Mouse (Mus musculus): ENCODE measurements around the gene Clk2. TPM values are rescaled to one million over a fixed set of nuclear protein-coding genes. Genes with fewer than 3 reads are reported as not detected.
"Not testable (repeated sequence)": the region's sequence is repeated elsewhere in the genome, so short reads cannot be mapped to it uniquely, and the experiment has no call there.

Gene Clk2
- polyA plus RNA-seq, 1 experiment = 89.8 TPM

- no peak for DNase-seq (ENCODE audit: low spot score)
Measured at GRCm38 (mm10) chr3:89159616-89160344, 4.8 kb upstream of the Clk2 start, which contains the start of gene Hcn3. Gene Hcn3 (minus strand): TSS chr3:89160196.

DNA sequence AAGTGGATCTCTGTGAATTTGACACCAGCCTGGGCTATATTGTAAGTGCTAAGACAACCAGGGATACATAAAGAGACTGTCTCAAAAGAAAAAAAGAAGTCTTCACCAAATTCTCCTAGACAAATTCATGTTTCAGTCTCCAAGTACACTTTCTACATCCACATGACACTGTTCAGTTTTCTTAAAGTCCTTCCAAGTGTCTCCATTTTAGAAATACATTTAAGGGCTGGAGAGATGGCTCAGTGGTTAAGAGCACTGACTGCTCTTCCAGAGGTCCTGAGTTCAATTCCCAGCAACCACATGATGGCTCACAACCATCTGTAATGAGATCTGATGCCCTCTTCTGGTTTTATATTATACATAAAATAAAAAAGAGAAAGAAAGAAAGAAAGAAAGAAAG, 3.4 kb upstream of the Clk2 start:
- DNase-seq (ENCODE audit: low spot score) = not testable (repeated sequence)

DNA sequence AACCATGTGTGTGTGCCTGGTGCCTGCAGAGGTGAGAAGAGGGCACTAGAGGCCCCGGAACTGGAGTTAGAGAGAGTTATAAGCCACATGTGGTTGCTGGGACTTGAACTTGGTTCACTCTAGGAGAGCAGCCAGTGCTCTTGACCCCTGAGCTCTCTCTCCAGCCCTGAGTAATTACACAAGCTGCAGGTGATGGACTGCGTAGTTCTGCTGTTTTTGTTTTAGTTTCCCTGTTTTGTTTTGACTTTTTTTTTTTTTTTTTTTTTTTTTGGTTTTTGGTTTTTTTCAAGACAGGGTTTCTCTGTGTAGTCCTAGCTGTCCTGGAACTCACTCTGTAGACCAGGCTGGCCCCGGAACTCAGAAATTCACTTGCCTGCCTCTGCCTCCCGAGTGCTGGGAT, 2.8 kb upstream of the Clk2 start:
- DNase-seq (ENCODE audit: low spot score) = no peak

DNA sequence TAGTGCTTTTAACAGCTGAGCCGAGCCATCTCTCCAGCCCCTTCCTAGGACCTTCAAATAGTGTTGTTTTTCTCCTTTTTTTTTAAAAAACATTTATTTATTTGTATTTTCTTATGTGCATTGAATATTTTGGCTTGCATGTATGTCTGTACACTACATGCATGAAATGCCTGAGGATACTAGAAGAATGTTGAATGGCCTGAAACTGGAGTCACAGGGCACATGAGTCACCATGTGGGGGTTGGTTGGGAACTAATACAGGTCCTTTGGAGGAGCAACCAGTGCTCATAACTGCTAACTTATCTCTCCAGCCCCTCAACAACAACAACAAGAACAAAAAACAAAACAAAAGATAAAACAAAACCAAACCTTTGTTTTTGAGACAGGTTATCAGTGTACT, 1.5 kb upstream of the Clk2 start:
- DNase-seq (ENCODE audit: low spot score) = no peak

DNA sequence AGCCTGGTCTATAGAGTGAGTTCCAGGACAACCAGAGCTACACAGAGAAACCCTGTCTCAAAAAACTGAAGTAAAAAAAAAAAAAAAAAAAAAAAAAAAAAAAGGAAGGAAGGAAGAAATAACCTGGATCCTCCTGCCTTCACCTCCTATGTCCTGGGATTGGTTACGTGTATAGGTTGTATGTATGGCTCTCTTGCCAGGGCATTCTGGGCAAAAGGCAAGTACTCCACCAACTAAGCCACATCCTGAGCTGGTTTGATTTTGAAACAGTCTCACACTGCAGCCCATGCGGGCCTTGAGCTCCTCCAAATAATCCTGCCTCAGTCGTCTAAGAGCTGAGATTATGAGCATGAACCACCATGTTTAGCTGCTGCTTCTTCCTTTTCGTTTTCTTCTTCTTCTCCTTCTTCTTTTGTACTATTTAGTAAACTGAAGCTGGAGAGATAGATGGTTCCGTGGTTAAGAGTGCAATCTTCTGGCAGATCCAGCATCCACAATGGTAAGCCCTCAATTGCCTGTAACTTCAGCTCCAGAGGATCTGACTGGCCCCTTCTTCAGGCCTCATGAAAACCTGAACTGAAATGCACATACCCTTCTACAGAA, 851 bp upstream of the Clk2 start:
- DNase-seq (ENCODE audit: low spot score) = no peak

DNA sequence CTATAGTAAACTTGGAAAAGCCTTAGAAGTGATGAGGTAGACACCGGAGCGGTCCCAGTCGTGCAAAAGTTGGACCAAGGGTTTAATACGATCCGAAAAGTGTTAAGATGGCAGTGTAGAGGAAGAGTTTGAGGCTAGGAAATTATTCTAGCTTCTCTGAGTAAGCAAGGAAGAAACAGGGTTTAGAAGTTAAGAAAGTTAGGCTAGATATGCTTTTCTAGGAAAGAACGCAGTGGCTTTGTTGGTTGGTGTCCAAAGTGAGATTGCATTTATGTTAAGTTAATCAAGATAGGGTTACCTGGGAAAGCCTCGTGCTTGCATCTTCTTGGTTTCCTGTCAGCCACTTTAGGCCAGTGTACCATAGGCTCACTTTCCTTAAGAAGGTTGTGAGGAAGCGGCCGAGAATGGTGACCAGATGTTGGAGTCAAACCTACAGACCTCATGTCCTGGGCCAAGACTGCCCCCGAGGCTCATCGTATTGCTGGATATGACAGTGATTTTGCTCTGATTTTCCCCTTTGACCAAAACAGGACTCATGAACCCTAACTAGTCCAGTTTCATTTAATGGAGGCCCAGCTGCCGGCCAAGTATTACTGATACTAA, 774 bp downstream of the Clk2 start:
- no peak for DNase-seq (ENCODE audit: low spot score)

GRCm38 (mm10) chr3:89166945-89167344, 2.4 kb downstream of the Clk2 start:
- no peak for DNase-seq (ENCODE audit: low spot score)

DNA sequence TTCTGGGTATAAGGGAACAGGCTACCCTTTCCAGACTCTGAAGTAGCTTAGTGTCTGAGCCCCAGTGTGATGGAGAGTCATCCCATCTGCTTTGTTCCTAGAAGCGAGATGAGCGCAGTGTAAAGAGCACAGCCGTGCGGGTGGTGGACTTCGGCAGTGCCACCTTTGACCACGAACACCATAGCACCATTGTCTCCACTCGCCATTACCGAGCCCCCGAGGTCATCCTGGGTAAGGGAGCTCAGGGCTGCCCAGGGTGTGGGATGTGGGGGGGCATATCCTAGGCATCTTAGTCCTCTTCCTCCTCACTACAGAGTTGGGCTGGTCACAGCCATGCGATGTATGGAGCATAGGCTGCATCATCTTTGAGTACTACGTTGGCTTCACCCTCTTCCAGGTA, 10.2 kb downstream of the Clk2 start:
- DNase-seq (ENCODE audit: low spot score) = no peak

DNA sequence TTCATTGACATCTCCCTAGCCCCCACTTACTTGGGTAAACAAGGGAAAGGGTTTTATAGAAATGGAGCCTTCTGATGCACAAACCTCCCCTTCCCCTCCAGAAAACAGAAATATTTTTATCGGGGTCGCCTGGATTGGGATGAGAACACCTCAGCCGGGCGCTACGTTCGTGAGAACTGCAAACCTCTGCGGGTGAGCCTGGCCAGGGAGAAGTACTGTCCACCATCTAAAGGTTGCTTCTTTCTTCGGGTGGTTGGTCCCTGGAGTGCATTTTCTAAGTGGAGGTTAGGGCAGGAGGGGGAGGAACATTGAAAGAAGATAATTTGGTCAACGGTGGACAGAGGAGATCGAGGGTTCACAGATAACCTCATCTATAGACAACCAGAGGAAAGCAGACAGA, 10.9 kb downstream of the Clk2 start:
- DNase-seq (ENCODE audit: low spot score) = no peak

DNA sequence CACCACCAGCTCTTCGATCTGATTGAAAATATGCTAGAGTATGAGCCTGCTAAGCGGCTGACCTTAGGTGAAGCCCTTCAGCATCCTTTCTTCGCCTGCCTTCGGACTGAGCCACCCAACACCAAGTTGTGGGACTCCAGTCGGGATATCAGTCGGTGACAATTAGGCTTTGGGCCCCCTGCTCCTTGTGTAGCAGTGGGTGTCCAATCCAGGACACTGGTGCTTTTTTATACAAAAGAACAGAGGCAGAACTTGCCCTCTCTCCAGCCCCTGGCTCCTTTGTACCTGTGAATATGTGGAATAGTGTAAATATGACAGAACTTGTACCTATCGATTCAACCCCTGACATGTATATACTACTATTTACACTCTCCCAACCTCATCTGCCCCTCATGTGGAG, 11.8 kb downstream of the Clk2 start:
- DNase-seq (ENCODE audit: low spot score) = no peak

GRCm38 (mm10) chr3:89177242-89178106, 12.9 kb downstream of the Clk2 start, which contains the start of gene Scamp3:
Gene Scamp3 (plus strand): TSS chr3:89177473.
- peak; percentile 66 for DNase-seq (ENCODE audit: low spot score)

- DNase-seq (ENCODE audit: low spot score) = no peak
Measured at GRCm38 (mm10) chr3:89178107-89178385, 13.5 kb downstream of the Clk2 start.

- DNase-seq (ENCODE audit: low spot score) = no peak
Measured at GRCm38 (mm10) chr3:89179056-89179455, 14.5 kb downstream of the Clk2 start.

DNA sequence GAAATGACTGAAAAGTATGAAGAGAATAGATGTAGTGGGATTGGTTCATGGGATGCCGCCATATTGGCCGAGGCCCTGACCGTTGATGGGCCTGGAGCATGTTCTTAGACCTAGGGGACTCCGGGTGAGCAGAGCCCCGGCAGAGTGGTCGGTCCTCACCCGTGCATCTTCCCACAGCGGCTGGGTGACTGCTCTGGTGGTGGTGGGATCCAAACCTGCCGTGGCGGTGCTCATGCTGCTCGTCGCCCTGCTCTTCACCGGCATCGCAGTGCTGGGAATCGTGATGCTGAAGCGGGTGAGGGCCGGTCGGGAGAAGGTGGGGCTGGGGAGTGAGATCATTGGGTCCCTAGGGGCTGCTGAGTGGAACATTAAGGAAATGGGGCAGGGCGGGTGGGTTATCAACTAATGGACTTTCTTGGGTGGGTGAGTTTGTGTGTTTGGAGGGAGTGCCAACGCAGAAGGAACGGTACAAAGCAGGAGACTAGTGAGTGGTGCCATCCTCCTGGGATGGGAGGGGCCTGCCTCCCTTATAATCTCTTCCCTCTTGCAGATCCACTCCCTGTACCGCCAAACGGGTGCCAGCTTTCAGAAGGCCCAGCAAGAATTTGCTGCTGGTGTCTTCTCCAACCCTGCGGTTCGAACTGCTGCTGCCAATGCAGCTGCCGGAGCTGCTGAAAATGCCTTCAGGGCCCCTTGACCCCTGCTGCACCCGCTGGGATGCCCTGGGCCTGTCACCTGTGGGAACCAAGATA, 17.3 kb downstream of the Clk2 start:
- DNase-seq (ENCODE audit: low spot score) = peak; percentile 20

GRCm38 (mm10) chr3:89182531-89183057, 18.0 kb downstream of the Clk2 start:
- DNase-seq (ENCODE audit: low spot score) = no peak

DNA sequence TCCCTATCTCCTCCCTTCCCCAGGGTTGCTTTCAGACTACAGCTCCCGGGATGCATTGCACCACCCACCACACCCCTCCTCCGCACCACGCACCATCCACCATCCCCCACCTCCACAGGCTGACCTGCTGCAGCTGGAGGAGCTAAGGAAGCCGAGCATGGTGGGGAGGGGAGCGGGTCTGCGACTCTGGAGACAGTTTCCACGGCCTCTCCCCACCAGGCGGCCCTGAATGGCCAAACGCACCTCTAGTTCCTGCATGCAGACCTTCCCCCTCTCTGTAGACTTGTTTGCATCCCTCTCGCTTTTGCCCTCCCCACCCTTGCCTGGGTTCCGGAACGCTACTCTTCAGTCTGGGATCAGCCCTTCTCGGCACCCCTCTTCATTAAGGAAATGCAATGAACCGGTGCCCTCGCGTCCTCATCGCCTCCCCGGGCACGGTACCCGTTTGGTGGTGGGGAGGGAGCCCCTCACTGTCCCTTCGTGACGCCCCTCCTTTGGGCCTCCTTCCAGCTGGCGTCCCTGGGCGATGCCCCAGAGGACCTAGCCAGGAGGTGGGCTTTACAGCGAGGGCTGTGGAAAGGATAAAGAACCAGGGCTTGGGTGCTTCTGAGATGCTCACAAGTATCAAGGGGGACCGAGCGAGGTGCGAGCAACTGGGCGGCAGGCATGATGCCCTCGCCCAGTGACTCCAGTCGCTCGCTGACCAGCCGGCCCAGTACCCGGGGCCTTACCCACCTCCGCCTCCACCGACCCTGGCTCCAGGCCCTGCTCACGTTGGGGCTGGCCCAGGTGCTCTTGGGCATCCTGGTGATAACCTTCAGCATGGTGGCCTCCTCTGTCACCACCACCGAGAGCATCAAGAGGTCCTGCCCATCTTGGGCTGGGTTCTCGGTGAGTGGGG, 18.7 kb downstream of the Clk2 start, which contains the start of gene Fam189b:
TSS of gene Fam189b (plus strand) at position 86 of the 901 bp plus-strand sequence.
- peak; percentile 56 for DNase-seq (ENCODE audit: low spot score)

- peak; percentile 19 for DNase-seq (ENCODE audit: low spot score)
Measured at GRCm38 (mm10) chr3:89183959-89184315, 19.3 kb downstream of the Clk2 start.

DNA sequence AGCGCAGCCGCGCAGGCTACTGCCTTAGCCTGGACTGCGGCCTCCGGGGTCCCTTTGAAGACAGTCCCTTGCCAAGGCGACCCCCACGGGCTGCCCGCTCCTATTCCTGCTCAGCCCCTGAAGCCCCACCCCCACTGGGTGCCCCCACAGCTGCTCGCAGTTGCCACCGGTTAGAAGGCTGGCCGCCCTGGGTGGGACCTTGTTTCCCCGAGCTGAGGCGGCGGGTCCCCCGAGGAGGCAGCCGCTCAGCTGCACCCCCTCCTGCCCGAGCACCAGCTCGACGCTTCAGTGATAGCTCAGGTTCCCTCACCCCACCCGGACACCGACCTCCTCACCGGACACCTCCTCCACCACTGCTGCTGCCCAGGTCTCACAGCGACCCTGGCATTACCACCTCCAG, 22.6 kb downstream of the Clk2 start:
- DNase-seq (ENCODE audit: low spot score) = peak; percentile 20

DNA sequence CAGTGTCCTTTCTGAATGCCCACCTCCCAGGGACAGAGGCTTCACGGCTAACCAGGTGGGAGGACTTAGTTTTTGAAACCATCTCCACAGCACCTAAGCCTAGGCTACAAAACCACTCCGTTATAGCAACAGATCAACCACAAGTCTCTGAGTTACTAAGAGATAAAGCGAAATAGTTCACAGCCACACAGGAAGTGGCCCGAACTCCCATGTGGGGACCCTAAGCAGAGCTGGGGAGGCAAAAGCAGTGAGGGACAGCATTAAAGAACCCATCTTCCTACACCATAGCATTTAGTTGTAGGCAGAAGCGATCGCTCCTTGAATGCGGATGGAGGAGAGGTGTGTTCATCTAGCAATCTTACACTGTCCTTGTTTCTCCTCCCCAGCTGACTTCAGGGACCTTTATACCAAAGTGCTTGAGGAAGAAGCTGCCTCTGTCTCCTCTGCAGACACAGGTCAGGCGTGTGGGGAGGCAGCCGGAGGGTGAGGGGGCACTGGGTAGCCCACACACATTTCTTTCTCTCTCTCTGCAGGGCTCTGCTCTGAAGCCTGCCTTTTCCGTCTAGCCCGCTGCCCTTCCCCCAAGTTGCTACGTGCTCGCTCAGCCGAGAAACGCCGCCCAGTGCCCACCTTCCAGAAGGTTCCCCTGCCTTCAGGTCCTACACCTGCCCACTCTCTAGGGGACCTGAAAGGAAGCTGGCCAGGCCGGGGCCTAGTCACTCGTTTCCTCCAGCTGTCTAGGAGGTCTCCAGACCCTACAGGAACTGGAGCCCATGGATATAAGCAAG, 23.3 kb downstream of the Clk2 start:
- DNase-seq (ENCODE audit: low spot score) = no peak

All from urinary bladder, adult 2 months (tissue).